8 mouse cellular contexts compared by ENCODE assay signal in the genomic region with DNA sequence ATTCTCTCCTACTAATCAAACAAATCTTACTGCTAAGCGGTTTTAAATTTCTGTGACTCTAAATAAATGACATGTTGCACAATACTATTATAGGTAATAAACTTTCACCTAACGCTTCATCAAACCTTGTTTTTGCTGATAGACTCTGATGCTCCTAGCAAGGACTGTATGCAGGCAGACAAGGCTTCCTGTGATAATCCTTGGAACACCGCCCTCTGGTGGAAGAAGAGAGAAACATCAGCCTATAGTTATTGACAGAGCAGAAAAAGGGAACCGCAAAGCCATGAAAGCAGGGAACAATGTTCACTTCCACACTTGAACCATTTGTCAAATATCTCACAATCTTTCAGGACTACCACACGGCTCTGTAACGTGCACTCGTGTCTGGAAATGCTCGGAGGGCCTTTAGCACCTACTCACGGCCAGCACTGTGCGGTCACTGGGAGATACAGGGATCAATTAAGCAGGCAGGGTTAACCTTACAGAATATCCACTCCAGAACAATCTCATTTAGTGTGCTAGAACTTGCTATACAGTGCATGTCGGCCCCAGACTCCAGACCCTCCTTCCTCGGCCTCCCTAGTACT. TPM values are rescaled to one million over a fixed set of nuclear protein-coding genes. Genes with fewer than 3 reads are reported as not detected.
A peak's percentile ranks its signal among the peaks of the same experiment; 100 is the strongest.
DNase-seq lines count a peak whose midpoint lies in the region; ATAC-seq lines count a peak whose summit lies in the region.

No protein-coding gene starts in this region.

- H3K27ac ChIP-seq in forebrain, embryonic 14.5 days (ENCODE audit: low read depth, low read length), result no peak overlapping the region
- H3K27ac ChIP-seq in kidney, embryonic 14.5 days (ENCODE audit: low read depth, low read length), result no peak overlapping the region
- no peak overlapping the region for H3K27ac ChIP-seq in liver, embryonic 11.5 days (ENCODE audit: low read depth, low read length)
- no peak overlapping the region for H3K27ac ChIP-seq in neural tube, embryonic 12.5 days

- H3K4me3 ChIP-seq in forebrain, embryonic 14.5 days (ENCODE audit: low read depth, low read length), result no peak overlapping the region
- H3K4me3 ChIP-seq in kidney, embryonic 14.5 days (ENCODE audit: low read length), result no peak overlapping the region
- no peak overlapping the region for H3K4me3 ChIP-seq in liver, embryonic 11.5 days (ENCODE audit: low read depth, low read length)
- no peak overlapping the region for H3K4me3 ChIP-seq in neural tube, embryonic 12.5 days

- 59% methylated on average over 12 of the region's 12 CpGs for WGBS in forebrain, embryonic 14.5 days
- WGBS in kidney, embryonic 14.5 days, result 58% methylated on average over 12 of the region's 12 CpGs
- WGBS in liver, embryonic 11.5 days, result 60% methylated on average over 12 of the region's 12 CpGs
- 56% methylated on average over 12 of the region's 12 CpGs for WGBS in neural tube, embryonic 12.5 days

- H3K27me3 ChIP-seq in forebrain, embryonic 14.5 days (replicated peaks; ENCODE audit: control insufficient read depth, insufficient read depth, low read length), result no peaks in the 10 kb centered on the region
- H3K27me3 ChIP-seq in kidney, embryonic 14.5 days (ENCODE audit: control insufficient read depth, insufficient read depth, low read length), result no peaks in the 10 kb centered on the region
- no peaks in the 10 kb centered on the region for H3K27me3 ChIP-seq in liver, embryonic 11.5 days (replicated peaks; ENCODE audit: control insufficient read depth, insufficient read depth, low read length)
- no peaks in the 10 kb centered on the region for H3K27me3 ChIP-seq in neural tube, embryonic 12.5 days (replicated peaks)

- ATAC-seq in forebrain, embryonic 14.5 days, result peak; percentile 71
- ATAC-seq in kidney, embryonic 14.5 days (ENCODE audit: low FRiP score, low TSS enrichment), result peak; percentile 57; the same call in 1 of the 2 replicates
- ATAC-seq in liver, embryonic 11.5 days (replicated peaks; ENCODE audit: low FRiP score), result peak; percentile 49; the same call in 1 of the 2 replicates
- peak; percentile 53; the same call in 1 of the 2 replicates for ATAC-seq in neural tube, embryonic 12.5 days (ENCODE audit: low FRiP score, low read depth)

- H3K9me3 ChIP-seq in forebrain, embryonic 14.5 days (replicated peaks; ENCODE audit: control insufficient read depth, low read length), result no peaks in the 10 kb centered on the region
- H3K9me3 ChIP-seq in kidney, embryonic 14.5 days (ENCODE audit: control insufficient read depth, low read length), result no peaks in the 10 kb centered on the region
- no peaks in the 10 kb centered on the region for H3K9me3 ChIP-seq in liver, embryonic 11.5 days (ENCODE audit: control insufficient read depth, low read length)
- no peaks in the 10 kb centered on the region for H3K9me3 ChIP-seq in neural tube, embryonic 12.5 days

- no peaks in the 10 kb centered on the region for H3K4me1 ChIP-seq in forebrain, embryonic 14.5 days (ENCODE audit: control insufficient read depth, insufficient read depth, low read length)
- H3K4me1 ChIP-seq in kidney, embryonic 14.5 days (ENCODE audit: control insufficient read depth, insufficient read depth, low read length), result no peaks in the 10 kb centered on the region
- no peaks in the 10 kb centered on the region for H3K4me1 ChIP-seq in liver, embryonic 11.5 days (replicated peaks; ENCODE audit: control insufficient read depth, insufficient read depth, low read length)
- H3K4me1 ChIP-seq in neural tube, embryonic 12.5 days, result no peaks in the 10 kb centered on the region

- H3K4me2 ChIP-seq in forebrain, embryonic 14.5 days (ENCODE audit: low read length), result no peak overlapping the region
- no peak overlapping the region for H3K4me2 ChIP-seq in kidney, embryonic 14.5 days (replicated peaks; ENCODE audit: low read depth, low read length)
- H3K4me2 ChIP-seq in liver, embryonic 11.5 days, result no peak overlapping the region
- H3K4me2 ChIP-seq in neural tube, embryonic 12.5 days (replicated peaks), result no peak overlapping the region

- H3K36me3 ChIP-seq in forebrain, embryonic 14.5 days (ENCODE audit: control insufficient read depth, insufficient read depth, low read length), result peaks cover 74% of the 10 kb centered on the region
- H3K36me3 ChIP-seq in kidney, embryonic 14.5 days (ENCODE audit: control insufficient read depth, insufficient read depth, low read length), result peaks cover 64% of the 10 kb centered on the region
- peaks cover 12% of the 10 kb centered on the region for H3K36me3 ChIP-seq in liver, embryonic 11.5 days (ENCODE audit: control insufficient read depth, insufficient read depth, low read length)
- peaks cover 61% of the 10 kb centered on the region for H3K36me3 ChIP-seq in neural tube, embryonic 12.5 days

- DNase-seq in 416B (ENCODE audit: low read depth) (peak; percentile 76), ES-CJ7 (ENCODE audit: low read depth, low spot score) (peak; percentile 72)
- peak; percentile 32 for DNase-seq in cerebellum, adult 11 months
- peak; percentile 93 for DNase-seq in forebrain, embryonic 14.5 days (ENCODE audit: low spot score)
- DNase-seq in liver, embryonic 11.5 days (ENCODE audit: low spot score), result no peak
- DNase-seq in thymus, postnatal 25 days, result peak; percentile 49

- H3K9ac ChIP-seq in forebrain, embryonic 14.5 days (ENCODE audit: low read length), result no peak overlapping the region
- no peak overlapping the region for H3K9ac ChIP-seq in kidney, embryonic 14.5 days (ENCODE audit: low read depth, low read length)
- no peak overlapping the region for H3K9ac ChIP-seq in liver, embryonic 11.5 days (ENCODE audit: low read depth, low read length)
- no peak overlapping the region for H3K9ac ChIP-seq in neural tube, embryonic 12.5 days

RNA-seq across cellular contexts. Expression of a gene that starts 32.2 kb away (rescaled TPM):
- 22.5 and 23.4 TPM in 2 replicates for polyA plus RNA-seq in forebrain, embryonic 14.5 days (2014; fragmentation: Nextera tagmentation; extraction: Ambion mirVana)
- polyA plus RNA-seq in kidney, embryonic 14.5 days (2014; fragmentation: Nextera tagmentation; extraction: Ambion mirVana), result 12.0 and 24.9 TPM in 2 replicates
- polyA plus RNA-seq in liver, embryonic 11.5 days (2014; fragmentation: Nextera tagmentation; extraction: Ambion mirVana), result 18.1 and 19.3 TPM in 2 replicates
- 22.9 and 24.8 TPM in 2 replicates for polyA plus RNA-seq in neural tube, embryonic 12.5 days (2016; fragmentation: Nextera tagmentation; extraction: Ambion mirVana)
